7 mouse cellular contexts compared by ENCODE assay signal in the genomic region with DNA sequence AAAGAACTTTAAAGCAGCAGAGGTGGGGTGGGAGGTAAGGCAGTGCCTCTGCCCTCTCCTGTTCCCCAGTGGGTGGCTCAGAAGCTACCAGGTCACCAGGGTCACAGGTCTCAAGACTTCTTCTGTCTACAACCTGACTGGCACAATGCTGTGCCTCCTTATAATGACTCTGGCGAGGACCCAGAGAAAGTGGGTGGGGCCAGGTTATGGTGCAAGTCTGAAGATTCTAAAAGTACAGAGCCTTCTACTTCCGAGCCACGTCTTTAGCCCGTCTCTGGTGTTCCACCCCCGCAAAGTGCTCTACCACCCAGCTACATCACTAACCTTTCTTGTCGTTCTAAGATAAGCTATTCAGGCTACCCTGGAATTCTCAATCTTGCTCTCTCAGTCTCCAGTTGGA. TPM values are rescaled to one million over a fixed set of nuclear protein-coding genes. Genes with fewer than 3 reads are reported as not detected.
A peak's percentile ranks its signal among the peaks of the same experiment; 100 is the strongest.
DNase-seq lines count a peak whose midpoint lies in the region; ATAC-seq and TF ChIP-seq lines count a peak whose summit lies in the region.

No protein-coding gene starts in this region.

- intact Hi-C loops in left cerebral cortex, adult 2 months (cut with DNase I): no loop called here

- ATAC-seq in monocyte, adult 5-6 weeks (replicated peaks; ENCODE audit: insufficient number of reproducible peaks, low FRiP score, low TSS enrichment, poor library complexity, severe bottlenecking): peak; percentile 45

- H3K4me3 ChIP-seq in left cerebral cortex, adult 2 months: no peak overlapping the region

- DNase-seq in A20 (ENCODE audit: low read depth, low spot score): peak; percentile 88
- DNase-seq in CD8-positive naive resting alpha-beta T cell, adult 2 months (ENCODE audit: low read depth in 2 of 2, low spot score in 2 of 2): peak; percentile 48 to 65
- peak; percentile 56 for DNase-seq in large intestine, adult 2 months (ENCODE audit: low read depth, low spot score)
- DNase-seq in cerebellum, postnatal 14 days: no peak
- DNase-seq in adrenal gland, adult 18-20 months (ENCODE audit: low spot score in 2 of 2): no peak
- no peak for DNase-seq in left cerebral cortex, adult 2 months (ENCODE audit: extremely low spot score in 1 of 2, low spot score in 2 of 2)

- no peak overlapping the region for H3K27ac ChIP-seq in left cerebral cortex, adult 2 months

- no peak for TF ChIP-seq CTCF in left cerebral cortex, adult 2 months (IDR thresholded peaks at IDR 0.05)

- 15% methylated on average over 6 of the region's 6 CpGs for WGBS in large intestine, adult 2 months

RNA-seq across cellular contexts. Expression of a gene that starts 2.7 kb away (rescaled TPM):
- polyA plus RNA-seq in large intestine, adult 2 months (2012; rRNA removed): 13.5 and 14.9 TPM in 2 replicates
- total RNA-seq in monocyte, adult 5-6 weeks (2017): 101 to 207 TPM (median 172 TPM) in 3 replicates
- 10 to 100 TPM; 10.0 to 12.1 TPM for total RNA-seq in adrenal gland, adult 18-20 months (2021)
- 10 to 100 TPM in 1 of 2 experiments, 1 to 10 TPM in 1; 8.1 to 10.2 TPM for total RNA-seq in left cerebral cortex, adult 2 months (2021)

RNA-seq across cellular contexts. Expression of a gene that starts 48.3 kb away (rescaled TPM):
- 4.8 and 5.2 TPM in 2 replicates for polyA plus RNA-seq in large intestine, adult 2 months (2012; rRNA removed)
- total RNA-seq in monocyte, adult 5-6 weeks (2017): 6.5 to 10.0 TPM (median 8.9 TPM) in 3 replicates
- total RNA-seq in adrenal gland, adult 18-20 months (2021): 1 to 10 TPM; 8.1 to 8.5 TPM
- 10 to 100 TPM; 17.7 to 20.1 TPM for total RNA-seq in left cerebral cortex, adult 2 months (2021)

RNA-seq across cellular contexts. Expression of a gene that starts 55.5 kb away (rescaled TPM):
- polyA plus RNA-seq in large intestine, adult 2 months (2012; rRNA removed): 13.0 and 14.0 TPM in 2 replicates
- total RNA-seq in monocyte, adult 5-6 weeks (2017): 2.5 to 6.9 TPM (median 6.3 TPM) in 3 replicates
- 10 to 100 TPM; 28.2 to 34.7 TPM for total RNA-seq in adrenal gland, adult 18-20 months (2021)
- 10 to 100 TPM; 15.4 to 19.2 TPM for total RNA-seq in left cerebral cortex, adult 2 months (2021)

Comparison
In these comparisons a context has a peak if more than half of its experiments do, and no peak if none do; other contexts are left out.
1. DNase-seq: peak in A20 (single experiment), CD8-positive naive resting alpha-beta T cell, adult 2 months (2 of 2) and large intestine, adult 2 months (single experiment); none in cerebellum, postnatal 14 days (0 of 2), adrenal gland, adult 18-20 months (0 of 2) and left cerebral cortex, adult 2 months (0 of 2).